Mouse (Mus musculus): ENCODE measurements at regions not wholly inside any gene's neighbourhood (a gene's known extent, or its start where the extent isn't known, plus 50 kb on each side); places are given as distances from the start of the nearest gene placed in this dataset.

DNA sequence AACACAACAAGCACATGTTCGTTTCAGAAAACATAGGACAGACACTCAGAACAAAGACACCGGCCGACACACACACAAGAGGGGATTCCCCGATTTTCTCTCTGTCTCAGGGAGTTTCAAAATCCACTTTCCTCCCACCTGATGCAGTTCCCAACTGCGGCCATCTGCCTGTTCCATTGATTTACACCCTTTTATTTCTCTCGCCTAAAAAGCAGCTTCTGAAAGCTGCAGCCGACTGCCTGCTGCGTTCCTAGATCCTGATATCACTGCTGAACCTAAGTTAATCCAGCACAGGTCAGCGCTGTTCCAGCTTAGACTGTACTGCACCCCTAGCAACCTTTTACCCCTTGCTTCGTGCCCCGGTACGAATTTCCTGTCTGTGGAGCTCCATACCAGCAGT lies 237.0 kb downstream of the Impad1 start:
- no peak for TF ChIP-seq CTCF (IDR thresholded peaks at IDR 0.05; ENCODE audit: borderline replicate concordance, insufficient read depth, low read length)
- no peak for TF ChIP-seq POLR2A (IDR thresholded peaks at IDR 0.05; ENCODE audit: low read depth, low read length)
- no peak overlapping the region for H3K4me3 ChIP-seq (ENCODE audit: insufficient read depth, low read length)
- no peak overlapping the region for H3K27ac ChIP-seq (ENCODE audit: insufficient read depth, low read length)
- H3K4me1 ChIP-seq (ENCODE audit: control insufficient read depth, insufficient read depth, low read length) = no peaks in the 10 kb centered on the region

DNA sequence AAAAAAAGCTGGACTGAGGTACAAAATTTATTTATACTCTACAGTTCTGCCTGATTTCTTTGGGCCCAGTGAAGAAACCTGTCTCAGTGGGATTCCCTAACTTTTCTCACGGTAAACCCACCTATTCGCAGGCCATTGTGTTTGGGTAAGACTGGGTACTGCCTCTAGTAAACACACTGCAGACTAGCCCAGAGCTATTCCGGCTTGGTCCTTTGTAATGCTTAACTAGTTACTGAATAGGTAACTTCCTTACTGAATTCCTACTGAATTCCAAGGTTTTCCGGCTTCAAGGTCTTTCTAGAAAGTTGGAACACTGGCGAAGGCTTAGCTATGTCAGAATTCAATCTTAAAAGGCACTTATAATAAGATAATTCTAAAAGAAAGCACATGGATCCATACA lies 242.9 kb downstream of the Impad1 start:
- Histone ChIP-seq H3K27ac (ENCODE audit: insufficient read depth, low read length) (no peak overlapping the region), H3K4me3 (ENCODE audit: insufficient read depth, low read length) (no peak overlapping the region), H3K4me1 (ENCODE audit: control insufficient read depth, insufficient read depth, low read length) (no peaks in the 10 kb centered on the region)
- TF ChIP-seq CTCF (IDR thresholded peaks at IDR 0.05; ENCODE audit: borderline replicate concordance, insufficient read depth, low read length) = no peak
- no peak for TF ChIP-seq POLR2A (IDR thresholded peaks at IDR 0.05; ENCODE audit: low read depth, low read length)

DNA sequence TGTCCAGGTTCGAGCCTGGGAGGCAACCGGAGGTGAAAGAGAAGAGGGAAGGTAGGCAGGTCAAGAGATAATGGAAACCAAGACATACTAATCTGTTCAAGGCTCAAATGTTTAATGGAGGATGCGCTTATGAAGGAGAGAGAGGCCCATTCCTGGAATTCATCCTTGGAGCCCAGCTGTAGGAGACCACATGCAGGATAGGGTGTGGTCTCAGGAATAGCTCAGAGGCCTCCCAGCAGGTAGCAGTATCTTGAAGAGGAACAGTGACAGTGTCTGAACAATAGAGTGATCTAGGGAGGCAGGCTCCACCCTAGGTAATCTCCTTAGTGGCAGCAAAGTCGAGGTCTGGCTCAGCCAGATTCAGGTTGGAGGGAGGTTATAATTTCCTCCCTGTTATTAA lies 243.3 kb downstream of the Impad1 start:
- Histone ChIP-seq H3K27ac (ENCODE audit: insufficient read depth, low read length) (no peak overlapping the region), H3K4me3 (ENCODE audit: insufficient read depth, low read length) (no peak overlapping the region), H3K4me1 (ENCODE audit: control insufficient read depth, insufficient read depth, low read length) (no peaks in the 10 kb centered on the region)
- TF ChIP-seq CTCF (IDR thresholded peaks at IDR 0.05; ENCODE audit: borderline replicate concordance, insufficient read depth, low read length) (no peak), POLR2A (IDR thresholded peaks at IDR 0.05; ENCODE audit: low read depth, low read length) (no peak)

GRCm38 (mm10) chr4:4537172-4537753 lies 255.9 kb downstream of the Impad1 start:
- TF ChIP-seq POLR2A (IDR thresholded peaks at IDR 0.05; ENCODE audit: low read depth, low read length) (no peak), CTCF (IDR thresholded peaks at IDR 0.05; ENCODE audit: borderline replicate concordance, insufficient read depth, low read length) (no peak)
- Histone ChIP-seq H3K4me1 (ENCODE audit: control insufficient read depth, insufficient read depth, low read length) (no peaks in the 10 kb centered on the region), H3K27ac (ENCODE audit: insufficient read depth, low read length) (no peak overlapping the region), H3K4me3 (ENCODE audit: insufficient read depth, low read length) (no peak overlapping the region)

DNA sequence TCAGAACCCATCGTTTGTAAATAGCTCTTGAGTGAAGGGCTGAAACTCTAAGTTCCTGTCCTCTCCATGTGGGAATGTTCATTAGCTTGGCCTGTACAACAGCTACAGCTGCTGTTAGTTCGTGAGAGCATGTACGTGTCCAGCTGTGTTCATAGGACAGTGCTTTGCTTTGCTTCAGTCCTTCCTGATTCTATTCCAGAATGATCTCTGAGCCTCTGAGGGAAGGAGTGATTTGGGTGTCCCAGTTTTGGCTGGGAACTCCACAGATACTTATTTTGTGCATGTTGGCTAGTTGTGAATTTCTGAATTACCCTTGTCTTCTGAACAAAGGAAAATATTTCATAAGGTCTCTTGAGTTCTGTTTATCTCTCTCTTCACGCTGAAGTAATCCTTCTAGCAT lies 261.0 kb downstream of the Impad1 start:
- H3K4me3 ChIP-seq (ENCODE audit: insufficient read depth, low read length) = no peak overlapping the region
- no peaks in the 10 kb centered on the region for H3K4me1 ChIP-seq (ENCODE audit: control insufficient read depth, insufficient read depth, low read length)
- H3K27ac ChIP-seq (ENCODE audit: insufficient read depth, low read length) = no peak overlapping the region
- TF ChIP-seq CTCF (IDR thresholded peaks at IDR 0.05; ENCODE audit: borderline replicate concordance, insufficient read depth, low read length) = no peak
- TF ChIP-seq POLR2A (IDR thresholded peaks at IDR 0.05; ENCODE audit: low read depth, low read length) = no peak

DNA sequence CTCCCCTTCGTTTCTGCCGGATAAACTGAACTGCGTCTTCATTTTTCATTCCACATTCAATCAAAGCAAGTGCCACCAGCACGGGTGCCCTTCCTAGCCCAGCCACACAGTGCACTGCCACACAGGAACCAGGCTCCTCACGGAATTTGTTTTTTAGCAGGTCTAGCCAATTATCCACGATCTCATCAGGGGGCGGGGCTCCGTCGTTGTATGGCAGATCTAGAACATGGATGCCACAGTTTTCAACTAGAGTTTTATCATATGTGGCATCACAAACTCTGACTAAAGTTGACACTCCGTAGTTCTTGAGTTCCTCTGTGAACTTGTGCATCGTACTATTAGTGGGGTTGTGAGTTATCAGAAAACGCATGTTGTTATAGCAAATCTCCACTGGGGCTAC lies 264.8 kb downstream of the Impad1 start:
- H3K4me1 ChIP-seq (ENCODE audit: control insufficient read depth, insufficient read depth, low read length) = no peaks in the 10 kb centered on the region
- no peak overlapping the region for H3K4me3 ChIP-seq (ENCODE audit: insufficient read depth, low read length)
- TF ChIP-seq CTCF (IDR thresholded peaks at IDR 0.05; ENCODE audit: borderline replicate concordance, insufficient read depth, low read length) (no peak), POLR2A (IDR thresholded peaks at IDR 0.05; ENCODE audit: low read depth, low read length) (no peak)
- H3K27ac ChIP-seq (ENCODE audit: insufficient read depth, low read length) = no peak overlapping the region

- no peak overlapping the region for H3K27ac ChIP-seq (ENCODE audit: insufficient read depth, low read length)
- no peaks in the 10 kb centered on the region; the same call in 1 of the 2 replicates for H3K4me1 ChIP-seq (ENCODE audit: control insufficient read depth, insufficient read depth, low read length)
- TF ChIP-seq POLR2A (IDR thresholded peaks at IDR 0.05; ENCODE audit: low read depth, low read length) (no peak), CTCF (IDR thresholded peaks at IDR 0.05; ENCODE audit: borderline replicate concordance, insufficient read depth, low read length) (no peak)
Observed at GRCm38 (mm10) chr4:4521757-4522156, 271.4 kb downstream of the Impad1 start.

GRCm38 (mm10) chr4:4518741-4519140 lies 274.4 kb downstream of the Impad1 start:
- no peak for TF ChIP-seq CTCF (IDR thresholded peaks at IDR 0.05; ENCODE audit: borderline replicate concordance, insufficient read depth, low read length)
- no peak for TF ChIP-seq POLR2A (IDR thresholded peaks at IDR 0.05; ENCODE audit: low read depth, low read length)
- H3K27ac ChIP-seq (ENCODE audit: insufficient read depth, low read length) = no peak overlapping the region

More at GRCm38 (mm10) chr4:4521757-4522156, 271.4 kb downstream of the Impad1 start:
- H3K4me3 ChIP-seq (ENCODE audit: insufficient read depth, low read length) = no peak overlapping the region

DNA sequence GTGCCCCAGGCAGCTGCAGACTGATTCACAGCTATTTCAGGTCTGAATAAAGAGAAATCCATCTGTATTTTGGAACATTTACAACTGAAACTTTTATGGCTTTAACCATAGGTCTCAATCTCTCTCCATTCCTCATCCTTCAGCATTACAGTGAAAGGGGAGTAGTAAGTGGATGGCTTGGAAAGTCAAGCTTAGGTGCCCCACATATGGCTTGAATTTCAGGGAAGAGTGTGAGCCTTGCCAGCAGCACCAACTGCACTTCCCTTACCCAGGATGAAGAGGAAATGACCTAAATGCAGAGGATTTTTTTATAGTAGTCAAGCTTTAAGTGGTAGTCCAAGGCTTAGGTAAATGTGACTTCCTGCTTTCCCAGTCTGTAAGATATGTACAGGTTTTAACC lies 279.8 kb downstream of the Impad1 start:
- TF ChIP-seq POLR2A (IDR thresholded peaks at IDR 0.05; ENCODE audit: low read depth, low read length) (no peak), CTCF (IDR thresholded peaks at IDR 0.05; ENCODE audit: borderline replicate concordance, insufficient read depth, low read length) (no peak)
- Histone ChIP-seq H3K4me1 (ENCODE audit: control insufficient read depth, insufficient read depth, low read length) (no peaks in the 10 kb centered on the region), H3K27ac (ENCODE audit: insufficient read depth, low read length) (no peak overlapping the region; the same call in 1 of the 2 replicates), H3K4me3 (ENCODE audit: insufficient read depth, low read length) (no peak overlapping the region)

More at GRCm38 (mm10) chr4:4518741-4519140, 274.4 kb downstream of the Impad1 start:
- Histone ChIP-seq H3K4me1 (ENCODE audit: control insufficient read depth, insufficient read depth, low read length) (no peaks in the 10 kb centered on the region; the same call in 1 of the 2 replicates), H3K4me3 (ENCODE audit: insufficient read depth, low read length) (no peak overlapping the region)

- Histone ChIP-seq H3K4me3 (ENCODE audit: insufficient read depth, low read length) (no peak overlapping the region), H3K4me1 (ENCODE audit: control insufficient read depth, insufficient read depth, low read length) (no peaks in the 10 kb centered on the region), H3K27ac (ENCODE audit: insufficient read depth, low read length) (no peak overlapping the region)
- TF ChIP-seq CTCF (IDR thresholded peaks at IDR 0.05; ENCODE audit: borderline replicate concordance, insufficient read depth, low read length) = no peak
- TF ChIP-seq POLR2A (IDR thresholded peaks at IDR 0.05; ENCODE audit: low read depth, low read length) = no peak
Observed at GRCm38 (mm10) chr4:4510180-4510920, 282.8 kb downstream of the Impad1 start.

Measured in embryonic fibroblast, embryonic 13.5 days (primary cell).